In genomic region chr16:97685603-97686285, GRCm38 (mm10) we compare ENCODE assay signal across 16 mouse cellular contexts.
DNase-seq lines count a peak whose midpoint lies in the region; ATAC-seq lines count a peak whose summit lies in the region.
"Had no signal": no experiment of that assay in that cellular context is flagged by ENCODE, and none has a peak within 500 bp of the region (broad histone marks: within the 10 kb centered on the region; RNA-seq: fewer than 3 reads in every experiment).

No protein-coding gene starts in this region.

- peak overlapping the region; percentile 22; the same call in 1 of the 2 replicates for H3K27ac ChIP-seq in embryonic facial prominence, embryonic 15.5 days (replicated peaks)
- H3K27ac ChIP-seq: forebrain, embryonic 10.5 days; gastrocnemius, adult 2 months; neural tube, embryonic 15.5 days had no signal

- DNase-seq in Muller cell, postnatal 12 days (ENCODE audit: inconsistent ontology term) = peak; percentile 51
- peak; percentile 34 to 56 for DNase-seq in kidney, postnatal 36 days
- DNase-seq in lung, postnatal 25 days (ENCODE audit: low spot score) = peak; percentile 83
- DNase-seq in embryo, embryonic 10.5 days (ENCODE audit: low spot score) = no peak
- no peak for DNase-seq in cerebellum, postnatal 36 days
- no peak for DNase-seq in gastrocnemius, adult 8-10 months (ENCODE audit: low spot score in 2 of 2)
- DNase-seq in neural tube, embryonic 10.5 days (ENCODE audit: extremely low spot score, low spot score) = no peak
- DNase-seq: adrenal gland, postnatal 14 days; cerebellum, postnatal 10 days; gastrocnemius, adult 2 months; heart, postnatal 14 days had no signal

- H3K4me2 ChIP-seq in embryonic facial prominence, embryonic 15.5 days (replicated peaks) = no peak overlapping the region
- H3K4me2 ChIP-seq: neural tube, embryonic 15.5 days had no signal

- no peaks in the 10 kb centered on the region for H3K36me3 ChIP-seq in embryonic facial prominence, embryonic 15.5 days
- H3K36me3 ChIP-seq: forebrain, embryonic 10.5 days; neural tube, embryonic 15.5 days had no signal

- no peaks in the 10 kb centered on the region for H3K9me3 ChIP-seq in embryonic facial prominence, embryonic 15.5 days (replicated peaks)
- H3K9me3 ChIP-seq: forebrain, embryonic 10.5 days; megakaryocyte, embryonic 14.5 days; neural tube, embryonic 15.5 days had no signal

- no peak overlapping the region for H3K4me3 ChIP-seq in embryonic facial prominence, embryonic 15.5 days (replicated peaks)
- H3K4me3 ChIP-seq: forebrain, embryonic 10.5 days; gastrocnemius, adult 2 months; megakaryocyte, embryonic 14.5 days; neural tube, embryonic 15.5 days had no signal

- ATAC-seq in embryonic facial prominence, embryonic 15.5 days (ENCODE audit: insufficient number of reproducible peaks, low FRiP score, low TSS enrichment, low read depth) = 0 out of 2 replicates have a peak, but pooled peaks have one; percentile 32
- ATAC-seq: hindbrain, embryonic 16.5 days had no signal

- 0 out of 2 replicates have a peak, but pooled peaks cover 2% of the 10 kb centered on the region for H3K4me1 ChIP-seq in embryonic facial prominence, embryonic 15.5 days
- H3K4me1 ChIP-seq: forebrain, embryonic 10.5 days; neural tube, embryonic 15.5 days had no signal

- no peaks in the 10 kb centered on the region for H3K27me3 ChIP-seq in embryonic facial prominence, embryonic 15.5 days
- H3K27me3 ChIP-seq: neural tube, embryonic 15.5 days had no signal

- H3K9ac ChIP-seq in embryonic facial prominence, embryonic 15.5 days = no peak overlapping the region
- H3K9ac ChIP-seq: neural tube, embryonic 15.5 days had no signal

- whole genome bisulfite sequencing in embryonic facial prominence, embryonic 15.5 days = 67% methylated on average over 1 of the region's 1 CpGs

Comparison
In these comparisons a context has a peak if more than half of its experiments do, and no peak if none do; other contexts are left out.
1. DNase-seq: peak in Muller cell, postnatal 12 days (single experiment), kidney, postnatal 36 days (2 of 2) and lung, postnatal 25 days (single experiment); none in embryo, embryonic 10.5 days (single experiment), cerebellum, postnatal 36 days (0 of 2), gastrocnemius, adult 8-10 months (0 of 2) and neural tube, embryonic 10.5 days (single experiment).